Mouse (Mus musculus) forelimb bud, embryonic 11.5 days (tissue): ENCODE measurements around the gene Ryr3.
A peak's percentile ranks its signal among the peaks of the same experiment; 100 is the strongest.

Experiments
- DNase-seq: peaks from one replicate; pipeline ENCODE4 v3.0.0-alpha.2; 2012; ENCODE audit warnings: low read depth, low spot score

The Ryr3 gene

GRCm38 (mm10) chr2:112676175-112676574, 540.7 kb downstream of the Ryr3 start:
- DNase-seq = no peak

- DNase-seq = no peak
These were observed 547.4 kb downstream of the Ryr3 start for GRCm38 (mm10) chr2:112669461-112669860.

GRCm38 (mm10) chr2:112656131-112656530, 560.8 kb downstream of the Ryr3 start:
- DNase-seq = no peak

- no peak for DNase-seq
These were observed 563.1 kb downstream of the Ryr3 start for GRCm38 (mm10) chr2:112653836-112654235.

GRCm38 (mm10) chr2:112637206-112637605, 579.7 kb downstream of the Ryr3 start:
- no peak for DNase-seq

GRCm38 (mm10) chr2:112632536-112632935, 584.4 kb downstream of the Ryr3 start:
- no peak for DNase-seq

GRCm38 (mm10) chr2:112630669-112631068, 586.2 kb downstream of the Ryr3 start:
- no peak for DNase-seq

- DNase-seq = no peak
These were observed 591.7 kb downstream of the Ryr3 start for GRCm38 (mm10) chr2:112625156-112625555.

- DNase-seq = peak; percentile 13
These were observed 599.7 kb downstream of the Ryr3 start for GRCm38 (mm10) chr2:112617206-112617605.

GRCm38 (mm10) chr2:112614375-112614774, 602.5 kb downstream of the Ryr3 start:
- DNase-seq = no peak

GRCm38 (mm10) chr2:112612628-112613027, 604.3 kb downstream of the Ryr3 start:
- DNase-seq = no peak

- no peak for DNase-seq
These were observed 610.4 kb downstream of the Ryr3 start for GRCm38 (mm10) chr2:112606536-112606935.

GRCm38 (mm10) chr2:112602487-112602886, 614.4 kb downstream of the Ryr3 start:
- DNase-seq = no peak

- DNase-seq = no peak
These were observed 616.7 kb downstream of the Ryr3 start for GRCm38 (mm10) chr2:112600222-112600621.

- DNase-seq = no peak
These were observed 619.8 kb downstream of the Ryr3 start for GRCm38 (mm10) chr2:112597064-112597463.

- no peak for DNase-seq
These were observed 620.5 kb downstream of the Ryr3 start for GRCm38 (mm10) chr2:112596415-112596814.

- DNase-seq = no peak
These were observed 621.1 kb downstream of the Ryr3 start for GRCm38 (mm10) chr2:112595807-112596206.

GRCm38 (mm10) chr2:112593781-112594180, 623.1 kb downstream of the Ryr3 start:
- DNase-seq = no peak

- DNase-seq = no peak
These were observed 623.6 kb downstream of the Ryr3 start for GRCm38 (mm10) chr2:112593322-112593721.

- no peak for DNase-seq
These were observed 625.4 kb downstream of the Ryr3 start for GRCm38 (mm10) chr2:112591451-112591871.

- no peak for DNase-seq
These were observed 625.9 kb downstream of the Ryr3 start for GRCm38 (mm10) chr2:112590985-112591384.
